Mouse (Mus musculus) midbrain, embryonic 15.5 days (tissue): Measurements from ENCODE around the gene Trim59. TPM values are rescaled to one million over a fixed set of nuclear protein-coding genes. Genes with fewer than 3 reads are reported as not detected.

Experiments used
- ATAC-seq: fragments of 200-750 bp; cut with Nextera tagmentation; replicated peaks from 2 replicates; pipeline ENCODE4 v1.8.0; 2017; ENCODE audit warnings: moderate TSS enrichment
- H3K27ac ChIP-seq: fragments of 300-500 bp; sonication (generic); 2 replicates; pipeline ENCODE4 v1.5.1; 2015; ENCODE audit warnings: mild to moderate bottlenecking, inconsistent platforms
- H3K27me3 ChIP-seq: fragments of 300-500 bp; sonication (generic); replicated peaks from 2 replicates; pipeline ENCODE4 v1.6.1; 2015; ENCODE audit warnings: inconsistent platforms
- H3K36me3 ChIP-seq: fragments of 300-500 bp; sonication (generic); replicated peaks from 2 replicates; pipeline ENCODE4 v1.6.1; 2015; ENCODE audit warnings: inconsistent platforms
- H3K4me1 ChIP-seq: fragments of 300-500 bp; sonication (generic); 2 replicates; pipeline ENCODE4 v1.6.1; 2015; ENCODE audit warnings: inconsistent platforms
- H3K4me2 ChIP-seq: fragments of 300-500 bp; sonication (generic); 2 replicates; pipeline ENCODE4 v1.6.1; 2015; ENCODE audit warnings: inconsistent platforms, mild to moderate bottlenecking, moderate library complexity
- H3K4me3 ChIP-seq: fragments of 300-500 bp; sonication (generic); 2 replicates; pipeline ENCODE4 v1.5.1; 2015; ENCODE audit warnings: mild to moderate bottlenecking, inconsistent platforms
- H3K9ac ChIP-seq: fragments of 300-500 bp; sonication (generic); 2 replicates; pipeline ENCODE4 v1.6.1; 2015; ENCODE audit warnings: mild to moderate bottlenecking, inconsistent platforms
- H3K9me3 ChIP-seq: fragments of 300-500 bp; sonication (generic); 2 replicates; pipeline ENCODE4 v1.6.1; 2016; ENCODE audit warnings: inconsistent platforms
- WGBS: fragments of 180-500 bp; shearing (Covaris S2); methylation state at CpG from one replicate; pipeline ENCODE4 v1.1.7; 2015; ENCODE audit warnings: mixed read lengths; 5-methylcytosine and 5-hydroxymethylcytosine counted together
- polyA plus RNA-seq: library from polyadenylated mRNA; unstranded; fragments of >200 nt; fragmentation: Nextera tagmentation; extraction: Ambion mirVana; gene quantifications from 2 replicates; pipeline ENCODE4 v1.2.1, GENCODE M21; 2015

Trim59 gene
- polyA plus RNA-seq, result 38.4 and 39.9 TPM in 2 replicates

- Histone ChIP-seq H3K27ac (peak within 1 kb of the TSS; percentile 93), H3K4me2 (peak within 1 kb of the TSS; percentile 83), H3K9me3 (no peaks in the 10 kb centered on the region), H3K36me3 (no peaks in the 10 kb centered on the region), H3K4me1 (peaks cover 25% of the 10 kb centered on the region), H3K4me3 (peak within 1 kb of the TSS; percentile 82), H3K9ac (peak within 1 kb of the TSS; percentile 85), H3K27me3 (no peaks in the 10 kb centered on the region; the same call in 1 of the 2 replicates)
- under 1% methylated on average over 67 of the region's 80 CpGs for WGBS
- peak; percentile 98 for ATAC-seq
Measured at GRCm38 (mm10) chr3:69044645-69045399, at the start of gene Trim59. Gene Trim59, minus strand, starts transcription at chr3:69044755.

- Histone ChIP-seq H3K27ac (no peak overlapping the region), H3K4me1 (no peaks in the 10 kb centered on the region), H3K4me2 (no peak overlapping the region), H3K27me3 (no peaks in the 10 kb centered on the region), H3K9me3 (no peaks in the 10 kb centered on the region), H3K36me3 (no peaks in the 10 kb centered on the region), H3K9ac (no peak overlapping the region), H3K4me3 (no peak overlapping the region)
- WGBS, result 44% methylated on average over 1 of the region's 1 CpGs
- no peak for ATAC-seq
Measured at GRCm38 (mm10) chr3:69064005-69064404, 19.4 kb upstream of the Trim59 start.

- no peaks in the 10 kb centered on the region for H3K36me3 ChIP-seq
- no peak for ATAC-seq
Measured at GRCm38 (mm10) chr3:69062764-69063163, 18.2 kb upstream of the Trim59 start.

GRCm38 (mm10) chr3:69060672-69061071, 16.1 kb upstream of the Trim59 start:
- Histone ChIP-seq H3K9ac (no peak overlapping the region), H3K9me3 (no peaks in the 10 kb centered on the region), H3K27ac (no peak overlapping the region), H3K27me3 (no peaks in the 10 kb centered on the region), H3K36me3 (no peaks in the 10 kb centered on the region), H3K4me3 (no peak overlapping the region), H3K4me1 (no peaks in the 10 kb centered on the region), H3K4me2 (no peak overlapping the region)
- no peak for ATAC-seq
- WGBS, result 94% methylated on average over 4 of the region's 4 CpGs

More at GRCm38 (mm10) chr3:69062764-69063163, 18.2 kb upstream of the Trim59 start:
- no peaks in the 10 kb centered on the region for H3K9me3 ChIP-seq
- no peak overlapping the region for H3K27ac ChIP-seq
- H3K27me3 ChIP-seq, result no peaks in the 10 kb centered on the region
- 78% methylated on average over 1 of the region's 1 CpGs for WGBS
- no peaks in the 10 kb centered on the region for H3K4me1 ChIP-seq
- no peak overlapping the region for H3K4me3 ChIP-seq
- H3K9ac ChIP-seq, result no peak overlapping the region
- no peak overlapping the region for H3K4me2 ChIP-seq

- Histone ChIP-seq H3K4me1 (no peaks in the 10 kb centered on the region), H3K27me3 (no peaks in the 10 kb centered on the region), H3K9me3 (no peaks in the 10 kb centered on the region), H3K4me3 (no peak overlapping the region), H3K9ac (no peak overlapping the region), H3K27ac (no peak overlapping the region), H3K36me3 (no peaks in the 10 kb centered on the region), H3K4me2 (no peak overlapping the region)
- ATAC-seq, result no peak
- WGBS, result 87% methylated on average over 3 of the region's 3 CpGs
Measured at GRCm38 (mm10) chr3:69055871-69056270, 11.3 kb upstream of the Trim59 start.

- no peak overlapping the region for H3K4me3 ChIP-seq
- no peaks in the 10 kb centered on the region for H3K4me1 ChIP-seq
- no peak overlapping the region for H3K4me2 ChIP-seq
- no peak overlapping the region for H3K27ac ChIP-seq
- 86% methylated on average over 7 of the region's 7 CpGs for WGBS
- ATAC-seq, result no peak
- no peaks in the 10 kb centered on the region for H3K36me3 ChIP-seq
- H3K27me3 ChIP-seq, result no peaks in the 10 kb centered on the region
- H3K9ac ChIP-seq, result no peak overlapping the region
- H3K9me3 ChIP-seq, result no peaks in the 10 kb centered on the region
Measured at GRCm38 (mm10) chr3:69054760-69055432, 10.3 kb upstream of the Trim59 start.

GRCm38 (mm10) chr3:69051894-69052293, 7.3 kb upstream of the Trim59 start:
- Histone ChIP-seq H3K27ac (no peak overlapping the region), H3K36me3 (no peaks in the 10 kb centered on the region), H3K4me3 (no peak overlapping the region), H3K9ac (no peak overlapping the region), H3K9me3 (no peaks in the 10 kb centered on the region), H3K4me2 (no peak overlapping the region), H3K27me3 (no peaks in the 10 kb centered on the region; the same call in 1 of the 2 replicates), H3K4me1 (no peaks in the 10 kb centered on the region)
- 93% methylated on average over 11 of the region's 11 CpGs for WGBS
- no peak for ATAC-seq

- no peak for ATAC-seq
- H3K36me3 ChIP-seq, result no peaks in the 10 kb centered on the region
- peaks cover 7% of the 10 kb centered on the region for H3K4me1 ChIP-seq
- no peak overlapping the region for H3K4me2 ChIP-seq
- no peak overlapping the region for H3K27ac ChIP-seq
- no peaks in the 10 kb centered on the region for H3K9me3 ChIP-seq
- no peak overlapping the region for H3K9ac ChIP-seq
- 76% methylated on average over 6 of the region's 6 CpGs for WGBS
- H3K27me3 ChIP-seq, result no peaks in the 10 kb centered on the region; the same call in 1 of the 2 replicates
- no peak overlapping the region for H3K4me3 ChIP-seq
Measured at GRCm38 (mm10) chr3:69049011-69049410, 4.5 kb upstream of the Trim59 start.

- 80% methylated on average over 4 of the region's 4 CpGs for WGBS
- no peaks in the 10 kb centered on the region for H3K9me3 ChIP-seq
- no peak overlapping the region for H3K9ac ChIP-seq
- no peak overlapping the region for H3K27ac ChIP-seq
- H3K36me3 ChIP-seq, result no peaks in the 10 kb centered on the region
- H3K4me3 ChIP-seq, result no peak overlapping the region
- no peak for ATAC-seq
- H3K27me3 ChIP-seq, result no peaks in the 10 kb centered on the region; the same call in 1 of the 2 replicates
- H3K4me2 ChIP-seq, result no peak overlapping the region
- peaks cover 17% of the 10 kb centered on the region for H3K4me1 ChIP-seq
Measured at GRCm38 (mm10) chr3:69047684-69048083, 3.1 kb upstream of the Trim59 start.

- 77% methylated on average over 4 of the region's 4 CpGs for WGBS
- H3K4me1 ChIP-seq, result peaks cover 22% of the 10 kb centered on the region
- no peak overlapping the region for H3K9ac ChIP-seq
- no peaks in the 10 kb centered on the region; the same call in 1 of the 2 replicates for H3K27me3 ChIP-seq
- no peak overlapping the region for H3K4me2 ChIP-seq
- H3K27ac ChIP-seq, result no peak overlapping the region
- no peaks in the 10 kb centered on the region for H3K36me3 ChIP-seq
- H3K9me3 ChIP-seq, result no peaks in the 10 kb centered on the region
- no peak overlapping the region for H3K4me3 ChIP-seq
- ATAC-seq, result no peak
Measured at GRCm38 (mm10) chr3:69046509-69046908, 2.0 kb upstream of the Trim59 start.

- Histone ChIP-seq H3K9ac (no peak overlapping the region), H3K36me3 (no peaks in the 10 kb centered on the region), H3K4me3 (peak overlapping the region; percentile 82), H3K27ac (no peak overlapping the region), H3K4me1 (peaks cover 25% of the 10 kb centered on the region), H3K9me3 (no peaks in the 10 kb centered on the region), H3K4me2 (peak overlapping the region; percentile 83), H3K27me3 (no peaks in the 10 kb centered on the region; the same call in 1 of the 2 replicates)
- 23% methylated on average over 13 of the region's 13 CpGs for WGBS
- ATAC-seq, result no peak
Measured at GRCm38 (mm10) chr3:69045750-69046149, 1.2 kb upstream of the Trim59 start.

- Histone ChIP-seq H3K9ac (peak overlapping the region; percentile 85), H3K4me2 (peak overlapping the region; percentile 83), H3K9me3 (no peaks in the 10 kb centered on the region), H3K27ac (peak overlapping the region; percentile 93), H3K36me3 (no peaks in the 10 kb centered on the region), H3K4me3 (peak overlapping the region; percentile 82), H3K4me1 (peaks cover 25% of the 10 kb centered on the region), H3K27me3 (no peaks in the 10 kb centered on the region; the same call in 1 of the 2 replicates)
- 5% methylated on average over 9 of the region's 9 CpGs for WGBS
- peak; percentile 40 for ATAC-seq
Measured at GRCm38 (mm10) chr3:69045400-69045703, 797 bp upstream of the Trim59 start.
